Mouse (Mus musculus): Measurements from ENCODE around the gene Gm20431. TPM values are rescaled to one million over a fixed set of nuclear protein-coding genes. Genes with fewer than 3 reads are reported as not detected.

Gene Gm20431
- polyA plus RNA-seq, 1 experiment from 2014 or later: 8.6 TPM

- Histone ChIP-seq H3K4me2 (no peak overlapping the region), H3K4me3 (no peak overlapping the region), H3K9ac (no peak overlapping the region), H3K4me1 (replicated peaks) (peaks cover 2% of the 10 kb centered on the region), H3K27ac (replicated peaks) (no peak overlapping the region), H3K9me3 (no peaks in the 10 kb centered on the region), H3K27me3 (no peaks in the 10 kb centered on the region), H3K36me3 (no peaks in the 10 kb centered on the region)
- no peak for ATAC-seq (ENCODE audit: low FRiP score, low read depth)
- WGBS: 94% methylated on average over 6 of the region's 6 CpGs
Measured at GRCm38 (mm10) chr2:167570815-167571214, 90.5 kb downstream of the Gm20431 start.

- Histone ChIP-seq H3K27me3 (no peaks in the 10 kb centered on the region), H3K9me3 (no peaks in the 10 kb centered on the region), H3K9ac (no peak overlapping the region), H3K36me3 (no peaks in the 10 kb centered on the region), H3K4me3 (no peak overlapping the region), H3K4me1 (replicated peaks) (peaks cover 5% of the 10 kb centered on the region), H3K4me2 (no peak overlapping the region), H3K27ac (replicated peaks) (no peak overlapping the region)
- WGBS: 62% methylated on average over 13 of the region's 13 CpGs
- no peak for ATAC-seq (ENCODE audit: low FRiP score, low read depth)
Measured at GRCm38 (mm10) chr2:167569934-167570651, 91.2 kb downstream of the Gm20431 start.

GRCm38 (mm10) chr2:167568112-167568511 lies 93.2 kb downstream of the Gm20431 start:
- 91% methylated on average over 9 of the region's 9 CpGs for WGBS
- H3K4me2 ChIP-seq: no peak overlapping the region
- H3K36me3 ChIP-seq: no peaks in the 10 kb centered on the region
- H3K27ac ChIP-seq (replicated peaks): no peak overlapping the region
- H3K9ac ChIP-seq: no peak overlapping the region
- H3K4me1 ChIP-seq (replicated peaks): peaks cover 20% of the 10 kb centered on the region
- no peaks in the 10 kb centered on the region for H3K27me3 ChIP-seq
- H3K4me3 ChIP-seq: no peak overlapping the region
- no peak for ATAC-seq (ENCODE audit: low FRiP score, low read depth)
- H3K9me3 ChIP-seq: no peaks in the 10 kb centered on the region

GRCm38 (mm10) chr2:167565682-167566081 lies 95.6 kb downstream of the Gm20431 start:
- H3K9ac ChIP-seq: no peak overlapping the region
- 11% methylated on average over 19 of the region's 19 CpGs for WGBS
- no peak for ATAC-seq (ENCODE audit: low FRiP score, low read depth)

GRCm38 (mm10) chr2:167565312-167565656 lies 96.0 kb downstream of the Gm20431 start:
- H3K36me3 ChIP-seq: no peaks in the 10 kb centered on the region
- no peak overlapping the region for H3K27ac ChIP-seq (replicated peaks)
- ATAC-seq (ENCODE audit: low FRiP score, low read depth): no peak
- WGBS: 84% methylated on average over 3 of the region's 3 CpGs
- peaks cover 1% of the 10 kb centered on the region; the same call in 1 of the 2 replicates for H3K27me3 ChIP-seq
- H3K4me1 ChIP-seq (replicated peaks): peaks cover 28% of the 10 kb centered on the region
- no peak overlapping the region for H3K9ac ChIP-seq
- no peak overlapping the region for H3K4me3 ChIP-seq
- no peak overlapping the region for H3K4me2 ChIP-seq
- no peaks in the 10 kb centered on the region for H3K9me3 ChIP-seq

More at GRCm38 (mm10) chr2:167565682-167566081, 95.6 kb downstream of the Gm20431 start:
- Histone ChIP-seq H3K27me3 (no peaks in the 10 kb centered on the region), H3K36me3 (no peaks in the 10 kb centered on the region), H3K9me3 (no peaks in the 10 kb centered on the region), H3K4me3 (no peak overlapping the region), H3K4me1 (replicated peaks) (peaks cover 28% of the 10 kb centered on the region), H3K4me2 (peak overlapping the region; percentile 40), H3K27ac (replicated peaks) (no peak overlapping the region)

- 79% methylated on average over 13 of the region's 13 CpGs for WGBS
- H3K27me3 ChIP-seq: peaks cover 7% of the 10 kb centered on the region; the same call in 1 of the 2 replicates
- H3K4me3 ChIP-seq: no peak overlapping the region
- H3K9me3 ChIP-seq: no peaks in the 10 kb centered on the region
- no peak for ATAC-seq (ENCODE audit: low FRiP score, low read depth)
- H3K36me3 ChIP-seq: no peaks in the 10 kb centered on the region
- no peak overlapping the region for H3K27ac ChIP-seq (replicated peaks)
- H3K4me2 ChIP-seq: no peak overlapping the region
- peaks cover 32% of the 10 kb centered on the region for H3K4me1 ChIP-seq (replicated peaks)
- no peak overlapping the region for H3K9ac ChIP-seq
Measured at GRCm38 (mm10) chr2:167564551-167565311, 96.6 kb downstream of the Gm20431 start.

GRCm38 (mm10) chr2:167563703-167564102 lies 97.6 kb downstream of the Gm20431 start:
- H3K9ac ChIP-seq: no peak overlapping the region
- peak; percentile 59; the same call in 1 of the 2 replicates for ATAC-seq (ENCODE audit: low FRiP score, low read depth)
- no peak overlapping the region for H3K4me3 ChIP-seq
- no peak overlapping the region for H3K27ac ChIP-seq (replicated peaks)
- WGBS: 45% methylated on average over 10 of the region's 12 CpGs
- H3K27me3 ChIP-seq: peaks cover 7% of the 10 kb centered on the region; the same call in 1 of the 2 replicates
- peaks cover 38% of the 10 kb centered on the region for H3K4me1 ChIP-seq (replicated peaks)
- no peaks in the 10 kb centered on the region for H3K9me3 ChIP-seq
- no peaks in the 10 kb centered on the region for H3K36me3 ChIP-seq
- no peak overlapping the region for H3K4me2 ChIP-seq

- Histone ChIP-seq H3K27ac (replicated peaks) (no peak overlapping the region), H3K4me1 (replicated peaks) (peaks cover 38% of the 10 kb centered on the region), H3K9me3 (no peaks in the 10 kb centered on the region), H3K4me3 (no peak overlapping the region), H3K36me3 (no peaks in the 10 kb centered on the region), H3K9ac (no peak overlapping the region), H3K27me3 (peaks cover 7% of the 10 kb centered on the region; the same call in 1 of the 2 replicates), H3K4me2 (no peak overlapping the region)
- 82% methylated on average over 5 of the region's 5 CpGs for WGBS
- ATAC-seq (ENCODE audit: low FRiP score, low read depth): no peak
Measured at GRCm38 (mm10) chr2:167563035-167563434, 98.3 kb downstream of the Gm20431 start.

GRCm38 (mm10) chr2:167562101-167562500 lies 99.2 kb downstream of the Gm20431 start:
- Histone ChIP-seq H3K9me3 (no peaks in the 10 kb centered on the region), H3K4me3 (no peak overlapping the region), H3K27me3 (peaks cover 7% of the 10 kb centered on the region; the same call in 1 of the 2 replicates), H3K27ac (replicated peaks) (no peak overlapping the region), H3K4me1 (replicated peaks) (peaks cover 38% of the 10 kb centered on the region), H3K9ac (no peak overlapping the region), H3K36me3 (no peaks in the 10 kb centered on the region), H3K4me2 (no peak overlapping the region)
- WGBS: 29% methylated on average over 8 of the region's 8 CpGs
- peak; percentile 42; the same call in 1 of the 2 replicates for ATAC-seq (ENCODE audit: low FRiP score, low read depth)

- Histone ChIP-seq H3K4me1 (replicated peaks) (peaks cover 27% of the 10 kb centered on the region), H3K4me3 (peak overlapping the region; percentile 18; the same call in 1 of the 2 replicates), H3K9ac (no peak overlapping the region), H3K27ac (replicated peaks) (no peak overlapping the region), H3K27me3 (peaks cover 7% of the 10 kb centered on the region; the same call in 1 of the 2 replicates), H3K36me3 (no peaks in the 10 kb centered on the region), H3K4me2 (peak overlapping the region; percentile 50), H3K9me3 (no peaks in the 10 kb centered on the region)
- 7% methylated on average over 26 of the region's 27 CpGs for WGBS
- no peak for ATAC-seq (ENCODE audit: low FRiP score, low read depth)
Measured at GRCm38 (mm10) chr2:167559413-167559812, 101.9 kb downstream of the Gm20431 start.
